ENCODE assay signal across 8 mouse cellular contexts in the genomic region with DNA sequence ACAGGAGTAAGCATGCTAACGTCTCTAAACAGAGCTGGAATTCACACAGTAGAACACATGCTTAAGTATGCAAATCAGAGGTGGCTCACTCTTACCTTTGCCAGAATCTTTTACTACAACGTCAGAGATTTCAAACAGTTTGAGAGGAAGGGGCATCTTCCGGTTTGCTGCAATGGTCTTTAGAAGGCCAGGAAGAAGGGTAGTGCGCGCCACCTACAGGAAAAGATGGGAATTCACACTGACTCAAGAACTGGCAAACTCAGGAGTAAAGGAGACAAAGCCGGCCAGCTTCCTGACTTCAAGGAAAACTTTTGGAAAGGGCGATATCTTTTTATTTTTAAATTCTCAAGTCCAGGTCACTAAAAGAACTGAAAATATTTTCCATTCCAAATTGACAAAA. TPM values are rescaled to one million over a fixed set of nuclear protein-coding genes. Genes with fewer than 3 reads are reported as not detected.
DNase-seq lines count a peak whose midpoint lies in the region; ATAC-seq and TF ChIP-seq lines count a peak whose summit lies in the region.

No protein-coding gene starts in this region.

- H3K4me1 ChIP-seq in hindbrain, postnatal 0 days (ENCODE audit: insufficient read depth, low read length): no peaks in the 10 kb centered on the region

- WGBS in hindbrain, postnatal 0 days: 28% methylated on average over 7 of the region's 7 CpGs

- H3K27ac ChIP-seq in hindbrain, postnatal 0 days: no peak overlapping the region

- no peaks in the 10 kb centered on the region for H3K27me3 ChIP-seq in hindbrain, postnatal 0 days (ENCODE audit: insufficient read depth, low read length)

- H3K9me3 ChIP-seq in hindbrain, postnatal 0 days (ENCODE audit: low read length): no peaks in the 10 kb centered on the region

- peaks cover 20% of the 10 kb centered on the region for H3K36me3 ChIP-seq in hindbrain, postnatal 0 days (ENCODE audit: insufficient read depth, low read length)

- no peak overlapping the region for H3K9ac ChIP-seq in hindbrain, postnatal 0 days (replicated peaks; ENCODE audit: low read length)

- peak; percentile 56 for ATAC-seq in hindbrain, postnatal 0 days
- peak; percentile 65; the same call in 1 of the 2 replicates for ATAC-seq in megakaryocyte progenitor cell, adult 5-6 weeks (replicated peaks; ENCODE audit: poor library complexity)

- no peak overlapping the region for H3K4me3 ChIP-seq in hindbrain, postnatal 0 days (ENCODE audit: low read length)

- no peak overlapping the region for H3K4me2 ChIP-seq in hindbrain, postnatal 0 days (ENCODE audit: low read depth, low read length)

- DNase-seq in adrenal gland, postnatal 36 days: peak; percentile 21 to 29
- no peak for DNase-seq in adrenal gland, postnatal 4 days (ENCODE audit: low spot score in 2 of 2)
- peak; percentile 31 for DNase-seq in right cerebral cortex, adult 18-20 months
- DNase-seq in right cerebral cortex, postnatal 25 days: no peak
- peak; percentile 30 to 60 for DNase-seq in cerebellum, postnatal 25 days
- DNase-seq in hindbrain, postnatal 0 days (ENCODE audit: low spot score): peak; percentile 82
- peak; percentile 30 for DNase-seq in thymus, postnatal 4 days

- TF ChIP-seq CTCF in hindbrain, postnatal 0 days (IDR thresholded peaks at IDR 0.05; ENCODE audit: low read depth): peak; percentile 90

RNA-seq across cellular contexts. Expression of a gene that starts 34.0 kb away (rescaled TPM):
- 10 to 100 TPM; 71.0 to 77.3 TPM for total RNA-seq in adrenal gland, postnatal 36 days (2021)
- total RNA-seq in adrenal gland, postnatal 4 days (2021): 10 to 100 TPM; 57.1 to 57.2 TPM
- 72.8 and 75.5 TPM in 2 replicates for total RNA-seq in hindbrain, postnatal 0 days (2014; rRNA removed)
- 123 and 129 TPM in 2 replicates for polyA plus RNA-seq in hindbrain, postnatal 0 days (2015; fragmentation: Nextera tagmentation; extraction: Ambion mirVana)
- 92.8 and 136 TPM in 2 replicates for total RNA-seq in megakaryocyte progenitor cell, adult 5-6 weeks (2015)
- 62.8 and 73.3 TPM in 2 replicates for total RNA-seq in megakaryocyte progenitor cell, adult 5-6 weeks (2017)

RNA-seq across cellular contexts. Expression of a gene that starts 56.1 kb away (rescaled TPM):
- total RNA-seq in adrenal gland, postnatal 36 days (2021): 1 to 10 TPM; 2.1 to 3.1 TPM
- total RNA-seq in adrenal gland, postnatal 4 days (2021): under 1 TPM; 0.54 to 0.59 TPM
- not detected in 2 replicates for total RNA-seq in hindbrain, postnatal 0 days (2014; rRNA removed)
- 0.49 and 0.91 TPM in 2 replicates for polyA plus RNA-seq in hindbrain, postnatal 0 days (2015; fragmentation: Nextera tagmentation; extraction: Ambion mirVana)
- not detected in 2 replicates for total RNA-seq in megakaryocyte progenitor cell, adult 5-6 weeks (2015)
- total RNA-seq in megakaryocyte progenitor cell, adult 5-6 weeks (2017): not detected in 2 replicates

RNA-seq across cellular contexts. Expression of a gene that starts 57.3 kb away (rescaled TPM):
- total RNA-seq in adrenal gland, postnatal 36 days (2021): under 1 TPM in 1 of 2 experiments, not detected in 1; 0.17 TPM
- under 1 TPM; 0.17 to 0.39 TPM for total RNA-seq in adrenal gland, postnatal 4 days (2021)
- total RNA-seq in hindbrain, postnatal 0 days (2014; rRNA removed): 0.89 and 1.7 TPM in 2 replicates
- 0.79 and 0.89 TPM in 2 replicates for polyA plus RNA-seq in hindbrain, postnatal 0 days (2015; fragmentation: Nextera tagmentation; extraction: Ambion mirVana)
- total RNA-seq in megakaryocyte progenitor cell, adult 5-6 weeks (2015): not detected in 2 replicates
- not detected in 2 replicates for total RNA-seq in megakaryocyte progenitor cell, adult 5-6 weeks (2017)

Comparison
In these comparisons a context has a peak if more than half of its experiments do, and no peak if none do; other contexts are left out.
1. DNase-seq: peak in adrenal gland, postnatal 36 days (2 of 2), right cerebral cortex, adult 18-20 months (single experiment), cerebellum, postnatal 25 days (2 of 2), hindbrain, postnatal 0 days (single experiment) and thymus, postnatal 4 days (single experiment); none in adrenal gland, postnatal 4 days (0 of 2) and right cerebral cortex, postnatal 25 days (single experiment).